Mouse (Mus musculus): ENCODE data around the gene Ighmbp2.

DNA sequence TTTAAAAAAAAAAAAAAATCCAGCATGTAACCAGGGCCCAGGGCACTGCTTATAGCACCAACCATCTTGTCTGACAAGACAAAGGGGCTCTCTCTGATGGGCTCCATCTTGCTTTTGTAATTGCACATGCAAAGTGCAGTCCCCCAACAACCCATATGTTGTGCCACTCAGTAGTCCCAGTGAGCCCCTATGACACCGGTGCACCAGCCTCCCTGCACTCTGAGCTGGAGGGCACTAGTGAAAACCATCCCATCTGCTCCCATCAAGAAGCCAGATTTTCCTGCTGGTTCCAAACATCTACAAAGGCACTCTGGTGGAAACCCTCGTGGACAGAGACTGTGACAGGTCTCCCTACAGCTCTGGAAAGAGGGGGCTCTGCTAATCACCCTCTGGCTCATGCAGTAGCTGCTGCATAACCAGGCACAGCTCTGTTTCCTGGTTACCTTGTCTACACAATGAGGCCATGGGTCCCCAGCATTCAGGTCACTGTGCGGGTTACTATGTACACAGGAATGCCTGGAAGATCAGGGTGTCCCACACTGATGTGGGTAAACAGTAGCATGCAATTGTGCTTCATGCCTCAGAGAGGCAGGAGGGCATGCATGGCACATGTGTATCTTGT, 7.0 kb downstream of the Ighmbp2 start:
- TF ChIP-seq ZC3H11A (IDR thresholded peaks at IDR 0.05; ENCODE audit: low read depth, low read length) (no peak), CTCF (conservative IDR thresholded peaks at IDR 0.05 in 1 of 2, IDR thresholded peaks at IDR 0.05 in 1 of 2; ENCODE audit: low read depth in 2 of 2, low read length in 2 of 2) (no peak)

Data from CH12.LX (cell line).